In genomic region chr13:18334035-18334434, GRCm38 (mm10) we compare ENCODE assay signal across 22 mouse cellular contexts.
"Had no signal": no experiment of that assay in that cellular context is flagged by ENCODE, and none has a peak within 500 bp of the region (broad histone marks: within the 10 kb centered on the region; RNA-seq: fewer than 3 reads in every experiment).

No protein-coding gene starts in this region.

- H3K9ac ChIP-seq: limb, embryonic 13.5 days; liver, embryonic 12.5 days; liver, embryonic 15.5 days; midbrain, embryonic 12.5 days; midbrain, embryonic 15.5 days; neural tube, embryonic 12.5 days; neural tube, embryonic 15.5 days had no signal

- DNase-seq: layer of hippocampus, adult 9-11 months; lung, adult 2 months; right cerebral cortex, adult 18-20 months; right cerebral cortex, postnatal 14 days; right cerebral cortex, postnatal 4 days; thymus, adult 2 months; thymus, postnatal 14 days; thymus, postnatal 4 days had no signal

- H3K27ac ChIP-seq: hindbrain, postnatal 0 days; layer of hippocampus, adult 2 months; limb, embryonic 10.5 days; limb, embryonic 13.5 days; liver, embryonic 12.5 days; liver, embryonic 15.5 days; macrophage; midbrain, embryonic 12.5 days; midbrain, embryonic 15.5 days; neural tube, embryonic 12.5 days; neural tube, embryonic 15.5 days; stomach, postnatal 0 days had no signal

- H3K36me3 ChIP-seq: limb, embryonic 10.5 days; limb, embryonic 13.5 days; liver, embryonic 12.5 days; liver, embryonic 15.5 days; midbrain, embryonic 12.5 days; midbrain, embryonic 15.5 days; neural tube, embryonic 12.5 days; neural tube, embryonic 15.5 days had no signal

- H3K4me2 ChIP-seq: limb, embryonic 13.5 days; liver, embryonic 12.5 days; liver, embryonic 15.5 days; midbrain, embryonic 12.5 days; midbrain, embryonic 15.5 days; neural tube, embryonic 12.5 days; neural tube, embryonic 15.5 days had no signal

- H3K9me3 ChIP-seq: limb, embryonic 10.5 days; limb, embryonic 13.5 days; liver, embryonic 12.5 days; liver, embryonic 15.5 days; midbrain, embryonic 12.5 days; midbrain, embryonic 15.5 days; neural tube, embryonic 12.5 days; neural tube, embryonic 15.5 days had no signal

- H3K4me1 ChIP-seq: limb, embryonic 10.5 days; limb, embryonic 13.5 days; liver, embryonic 12.5 days; liver, embryonic 15.5 days; midbrain, embryonic 12.5 days; midbrain, embryonic 15.5 days; neural tube, embryonic 12.5 days had no signal

- H3K27me3 ChIP-seq: limb, embryonic 13.5 days; liver, embryonic 12.5 days; liver, embryonic 15.5 days; midbrain, embryonic 12.5 days; midbrain, embryonic 15.5 days; neural tube, embryonic 12.5 days; neural tube, embryonic 15.5 days had no signal

- H3K4me3 ChIP-seq: layer of hippocampus, adult 2 months; limb, embryonic 10.5 days; limb, embryonic 13.5 days; liver, embryonic 12.5 days; liver, embryonic 15.5 days; midbrain, embryonic 12.5 days; midbrain, embryonic 15.5 days; neural tube, embryonic 12.5 days; neural tube, embryonic 15.5 days had no signal

- ATAC-seq: hindbrain, postnatal 0 days; inflammation-experienced regulatory T-cells, adult 6 months; intestine, embryonic 16.5 days; liver, embryonic 12.5 days; midbrain, embryonic 15.5 days had no signal
